Mouse (Mus musculus) left cerebral cortex, postnatal 36 days (tissue): Measurements from ENCODE around the gene Abhd15. TPM values are rescaled to one million over a fixed set of nuclear protein-coding genes. Genes with fewer than 3 reads are reported as not detected.
A peak's percentile ranks its signal among the peaks of the same experiment; 100 is the strongest.

Experiments used
- DNase-seq, 2 experiments: peaks; one replicate each; pipeline ENCODE4 v3.0.0; 2021 to 2022; ENCODE audit warnings: low spot score in 2 of 2, mixed read lengths in 1 of 2
- intact Hi-C: fragments of 180-260 bp; cut with DNase I; formaldehyde crosslinking; loops from one replicate; pipeline ENCODE4 v1.15.1; 2025
- total RNA-seq, 2 experiments: library from RNA; stranded (reverse); gene quantifications; 2 replicates each; pipeline ENCODE4 v1.2.3; 2021

Gene Abhd15
- total RNA-seq, 2 experiments from 2014 or later = 1.2 to 1.3 TPM

DNA sequence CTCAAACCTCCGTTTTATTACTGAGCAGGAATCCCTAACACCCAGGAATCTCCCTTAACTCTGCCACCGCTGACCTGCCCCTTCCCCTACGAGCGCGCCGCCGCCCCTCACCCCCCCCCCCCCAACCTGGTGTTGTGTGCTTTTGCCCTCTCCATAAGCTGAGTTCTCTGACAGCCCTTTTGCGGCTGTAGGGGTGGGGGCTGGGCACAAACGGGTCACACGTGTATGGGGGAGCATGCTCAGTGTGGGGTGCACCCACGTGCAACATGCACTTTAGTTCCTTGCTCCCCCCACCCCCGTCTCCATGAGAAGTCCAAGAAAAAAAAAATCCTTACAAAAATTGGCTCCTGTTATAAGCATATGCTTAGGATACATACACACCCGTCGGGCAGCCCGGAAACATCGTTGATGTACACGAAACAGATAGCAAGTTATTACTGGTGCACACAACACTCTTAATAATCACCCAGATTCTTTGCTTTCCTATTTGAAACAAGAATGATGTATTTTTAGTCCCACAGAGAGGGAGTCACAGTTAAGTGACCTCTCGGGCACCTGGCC is 22.5 kb upstream of the Abhd15 start:
- intact Hi-C loops = loop anchor here (2.0 kb wide), 1 partner anchor 132 kb away; no protein-coding TSS in a partner anchor
- DNase-seq = peak; percentile 65 to 67

DNA sequence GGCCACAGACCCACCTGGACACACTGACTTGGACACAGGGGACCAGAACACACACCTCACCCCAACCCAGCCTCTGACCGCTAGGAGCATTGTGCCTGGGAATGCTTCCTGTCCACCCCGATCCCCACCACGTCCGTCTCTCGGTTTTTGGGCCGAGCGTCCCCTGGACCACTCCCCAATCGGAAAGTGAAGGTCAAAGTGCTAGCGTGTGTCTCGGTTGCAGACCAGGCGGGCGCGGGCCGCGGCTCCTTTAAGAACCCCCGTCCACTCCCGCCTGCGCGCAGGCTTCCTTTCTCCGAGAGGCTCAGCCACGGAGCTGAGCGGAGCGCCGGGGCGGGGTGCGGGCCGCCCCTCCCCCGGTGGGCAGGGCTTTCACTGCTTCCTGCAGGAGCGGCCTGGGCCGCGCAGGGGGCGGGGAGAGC is 22.0 kb upstream of the Abhd15 start:
- intact Hi-C loops = loop anchor here (2.0 kb wide), 1 partner anchor 132 kb away; no protein-coding TSS in a partner anchor
- peak; percentile 88 to 93 for DNase-seq

DNA sequence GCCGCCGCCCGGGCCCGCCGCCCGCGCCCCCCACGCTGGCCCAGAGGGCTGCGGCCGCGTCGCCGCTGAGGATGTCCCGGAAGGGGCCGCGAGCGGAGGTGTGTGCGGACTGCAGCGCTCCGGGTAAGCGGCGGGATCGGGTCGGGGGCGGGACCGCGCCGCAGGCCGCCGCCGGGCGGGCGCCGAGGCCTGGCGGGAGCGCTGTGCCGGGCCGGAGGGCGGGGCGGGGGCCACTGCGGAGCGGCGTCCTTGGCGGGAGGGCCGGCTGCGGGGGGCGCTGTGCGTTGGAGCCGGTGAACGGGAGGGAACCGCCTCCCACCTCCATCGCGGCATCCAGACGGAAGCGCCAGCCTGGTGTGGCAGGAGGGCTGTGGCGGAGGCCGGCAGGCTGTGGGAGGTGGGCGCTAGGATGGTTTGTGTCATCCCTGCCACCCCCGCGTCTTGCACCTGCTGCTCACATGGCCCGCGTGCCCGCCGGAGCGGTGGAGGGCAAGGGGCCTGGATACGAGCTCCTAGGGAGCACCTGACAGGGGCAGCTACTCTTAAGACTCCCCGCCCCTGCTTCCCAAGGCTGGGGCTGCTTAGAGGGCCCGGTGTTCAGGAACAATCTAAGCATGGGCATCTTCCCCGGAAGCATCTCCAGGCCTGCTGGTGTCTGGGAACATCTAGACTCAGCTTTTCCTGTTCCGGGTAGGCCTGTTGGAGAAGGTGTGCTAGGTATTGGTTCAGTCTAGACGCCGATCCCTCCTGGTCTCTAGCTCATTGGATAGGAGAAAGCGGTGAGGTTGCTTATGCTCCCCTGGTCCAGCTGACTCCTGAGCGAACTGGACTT is 21.2 kb upstream of the Abhd15 start, which contains the start of gene Git1:
Gene Git1, plus strand, starts transcription at position 51 of the 832 bp plus-strand sequence.
- DNase-seq = peak; percentile 76 to 79
- intact Hi-C loops = loop anchor here (2.0 kb wide), 1 partner anchor 131 kb away; no protein-coding TSS in a partner anchor

DNA sequence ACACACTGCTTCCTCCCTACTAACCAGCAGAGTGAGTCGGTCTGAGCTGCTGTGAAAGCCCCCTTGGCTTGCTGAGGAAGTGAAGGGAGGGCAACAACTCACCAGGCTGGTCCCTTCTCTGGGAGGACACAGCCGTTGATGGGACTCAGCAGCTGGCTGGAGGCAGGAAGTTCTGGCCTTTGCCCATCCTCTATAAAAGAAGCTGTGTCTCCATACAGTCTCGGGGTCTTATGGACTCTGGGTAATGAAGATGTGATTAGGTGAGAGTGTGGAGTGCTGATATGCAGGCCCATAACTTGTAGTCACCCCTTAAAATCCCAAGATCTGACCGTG is 20.6 kb upstream of the Abhd15 start:
- intact Hi-C loops = no loop called here

DNA sequence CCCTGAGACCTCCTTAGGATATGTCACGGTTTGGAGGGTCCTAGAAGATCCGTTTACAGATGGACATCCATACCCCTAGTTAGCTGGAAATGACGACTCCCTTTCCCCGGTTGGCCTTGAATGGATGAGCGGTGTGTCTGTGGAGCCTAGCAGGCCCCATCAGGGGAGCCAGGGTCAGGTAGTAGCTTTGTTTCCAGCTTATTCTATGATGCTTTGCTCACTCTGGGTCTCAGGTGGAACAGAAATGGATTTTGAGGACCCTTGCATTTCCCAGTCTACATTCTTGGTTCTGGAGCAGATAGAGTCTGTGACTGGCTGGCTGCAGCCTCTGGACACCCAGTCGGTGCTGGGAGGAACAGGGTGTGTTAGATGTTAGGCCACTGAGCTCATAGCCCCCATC is 20.1 kb upstream of the Abhd15 start:
- intact Hi-C loops = no loop called here
- DNase-seq = no peak

More for the DNA sequence above, 20.6 kb upstream of the Abhd15 start:
- no peak for DNase-seq

DNA sequence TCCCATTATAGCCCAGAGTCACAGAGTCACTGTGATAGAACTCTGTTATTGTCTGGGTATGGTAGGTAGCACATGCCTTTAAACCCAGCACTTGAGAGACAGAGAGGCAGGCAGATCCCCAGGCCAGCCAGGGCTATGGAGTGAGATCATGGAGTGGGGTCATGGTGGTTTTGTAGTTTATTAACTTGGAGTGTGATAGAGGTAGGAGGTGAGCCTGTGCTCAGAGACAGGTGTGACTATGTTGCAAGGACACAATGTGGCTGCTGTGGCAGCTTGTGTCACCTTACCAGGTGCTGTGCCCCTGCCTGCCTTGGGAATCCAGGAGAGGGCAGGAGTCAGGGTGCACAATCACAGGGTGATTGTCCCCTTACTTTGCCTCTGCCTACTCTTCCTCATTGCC is 19.4 kb upstream of the Abhd15 start:
- DNase-seq = no peak

DNA sequence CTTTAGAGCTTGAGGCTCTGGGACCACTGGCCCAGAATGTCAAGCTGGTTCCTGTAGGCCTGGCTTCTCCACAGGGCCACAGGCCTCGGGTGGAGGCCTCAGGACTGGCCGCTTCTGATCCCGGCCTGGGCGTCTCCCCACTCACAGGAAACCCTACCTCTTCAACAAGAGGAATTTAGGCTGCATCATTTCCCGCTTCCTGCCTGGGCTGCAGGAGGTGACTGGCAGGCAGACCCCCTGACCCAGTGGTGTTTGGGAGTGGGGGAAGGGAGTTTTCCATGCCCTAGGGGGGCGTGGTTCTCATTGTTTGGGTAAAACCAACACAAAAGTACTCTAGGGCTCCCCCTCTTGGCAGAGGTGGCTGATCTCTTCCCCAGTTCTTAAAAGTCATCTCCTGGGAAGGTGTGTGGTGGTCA is 17.6 kb upstream of the Abhd15 start:
- no peak for DNase-seq
- intact Hi-C loops = no loop called here

More for the DNA sequence above, 19.4 kb upstream of the Abhd15 start:
- intact Hi-C loops = no loop called here

DNA sequence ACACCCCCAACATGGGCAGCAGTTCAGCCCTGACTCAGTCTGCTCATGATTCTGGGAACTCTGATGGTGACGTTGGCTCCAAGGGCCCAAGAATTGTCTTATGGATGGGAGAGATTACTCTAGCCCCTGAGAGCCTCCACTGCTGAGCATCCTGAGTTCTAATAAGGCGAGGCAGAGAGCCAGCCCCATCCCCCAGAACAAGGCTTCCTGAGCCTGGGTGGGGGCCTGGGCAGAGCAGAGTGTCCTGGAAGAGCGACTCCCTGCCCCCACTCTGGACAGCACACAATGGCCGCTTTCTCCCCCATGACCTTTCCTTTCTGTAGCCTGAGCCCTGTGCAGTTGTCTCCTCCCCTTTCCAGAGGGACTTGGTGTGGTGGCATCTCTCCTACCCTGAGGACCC is 17.1 kb upstream of the Abhd15 start:
- no peak for DNase-seq
- intact Hi-C loops = no loop called here

DNA sequence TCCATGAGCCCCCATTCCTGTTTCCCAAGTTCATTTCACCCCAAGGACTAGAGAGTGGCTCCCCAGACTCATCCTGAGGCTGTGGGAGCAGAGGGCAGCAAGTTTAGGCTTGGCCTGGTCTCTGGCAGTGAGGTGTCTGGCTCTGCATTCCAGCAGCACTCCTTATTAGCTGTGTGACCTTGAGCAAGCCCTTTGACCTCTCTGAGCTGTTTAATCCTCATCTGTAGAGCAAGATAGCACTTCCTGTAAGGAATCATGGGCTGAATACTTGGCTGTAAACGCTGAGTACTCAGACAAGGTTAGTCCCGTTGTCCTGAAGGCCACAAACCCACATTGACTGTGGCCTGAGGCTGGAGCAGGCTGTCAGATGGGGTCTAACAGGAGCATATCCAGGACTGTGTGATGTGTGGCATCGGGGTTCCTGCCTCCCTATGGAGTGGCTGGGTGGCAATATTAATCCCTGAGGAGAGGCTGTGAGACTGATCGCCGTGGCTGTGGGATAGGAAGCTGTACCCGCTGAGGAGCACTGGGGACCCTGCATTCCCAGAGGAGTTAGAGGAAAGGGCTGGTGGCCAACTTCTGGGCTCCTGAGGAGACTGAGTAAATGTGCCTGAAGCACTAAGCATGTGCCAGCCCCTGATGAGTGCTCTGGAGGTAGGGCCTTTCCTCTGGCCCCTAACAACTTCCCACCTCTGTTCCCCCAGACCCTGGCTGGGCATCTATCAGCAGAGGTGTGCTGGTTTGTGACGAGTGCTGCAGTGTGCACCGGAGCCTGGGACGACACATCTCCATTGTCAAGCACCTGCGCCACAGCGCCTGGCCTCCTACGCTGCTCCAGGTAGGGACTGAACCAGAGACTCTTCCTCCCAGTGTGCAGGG is 16.4 kb upstream of the Abhd15 start:
- intact Hi-C loops = no loop called here
- no peak for DNase-seq

DNA sequence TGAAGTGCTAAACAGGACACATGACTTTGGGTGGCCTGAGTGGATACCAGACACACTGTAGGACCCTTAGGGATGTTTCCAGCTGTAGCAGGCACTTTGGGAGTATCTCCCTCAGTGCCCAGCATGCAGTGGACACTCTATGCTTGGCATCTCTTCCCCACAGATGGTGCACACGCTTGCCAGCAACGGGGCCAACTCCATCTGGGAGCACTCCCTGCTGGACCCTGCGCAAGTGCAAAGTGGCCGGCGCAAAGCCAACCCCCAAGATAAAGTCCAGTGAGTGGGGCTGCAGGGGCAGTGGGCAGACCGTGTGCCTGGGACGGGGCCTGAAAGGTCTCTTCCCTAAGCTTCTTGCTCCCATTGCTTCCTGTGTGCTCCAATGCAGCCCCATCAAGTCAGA is 15.6 kb upstream of the Abhd15 start:
- intact Hi-C loops = no loop called here
- no peak for DNase-seq

DNA sequence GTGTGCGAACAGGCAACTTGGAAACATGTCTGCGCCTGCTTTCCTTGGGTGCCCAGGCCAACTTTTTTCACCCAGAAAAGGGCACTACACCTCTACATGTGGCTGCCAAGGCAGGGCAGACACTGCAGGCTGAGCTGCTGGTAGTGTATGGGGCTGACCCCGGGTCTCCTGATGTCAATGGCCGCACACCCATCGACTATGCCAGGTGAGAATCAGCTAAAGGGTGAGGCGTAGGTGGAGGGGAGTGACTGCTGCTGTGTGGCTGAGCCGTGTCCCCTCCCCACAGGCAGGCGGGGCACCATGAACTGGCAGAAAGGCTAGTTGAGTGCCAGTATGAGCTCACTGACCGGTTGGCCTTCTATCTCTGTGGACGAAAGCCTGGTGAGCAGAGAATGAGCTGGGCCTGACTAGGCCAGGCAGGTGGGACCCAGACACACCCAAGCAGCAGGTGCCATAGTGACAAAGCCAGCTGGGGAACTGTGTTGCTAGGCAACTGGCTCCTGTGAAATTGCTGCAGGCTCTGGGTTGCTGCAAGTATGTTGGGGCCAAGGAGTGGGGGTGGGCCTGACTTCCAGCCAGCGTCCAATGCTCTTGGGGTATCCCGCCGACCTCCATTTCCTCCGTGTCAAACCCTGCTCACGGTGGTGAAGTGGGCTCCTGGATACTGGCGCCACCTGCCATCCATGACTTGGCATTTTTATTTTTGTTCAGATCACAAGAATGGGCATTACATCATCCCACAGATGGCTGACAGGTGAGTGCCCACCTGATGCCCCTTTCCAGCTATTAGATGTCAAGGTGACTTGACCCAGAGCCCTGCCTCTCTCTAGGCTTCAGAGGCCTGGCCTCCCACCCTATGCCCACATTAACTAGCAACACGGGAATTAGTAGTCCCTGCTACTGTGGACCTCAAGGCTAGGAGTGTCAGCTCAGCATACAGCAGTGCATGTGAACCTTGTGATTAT is 14.3 kb upstream of the Abhd15 start:
- peak; percentile 57 to 66 for DNase-seq
- intact Hi-C loops = loop anchor here (10.0 kb wide), 1 partner anchor 304 kb away; no protein-coding TSS in a partner anchor

DNA sequence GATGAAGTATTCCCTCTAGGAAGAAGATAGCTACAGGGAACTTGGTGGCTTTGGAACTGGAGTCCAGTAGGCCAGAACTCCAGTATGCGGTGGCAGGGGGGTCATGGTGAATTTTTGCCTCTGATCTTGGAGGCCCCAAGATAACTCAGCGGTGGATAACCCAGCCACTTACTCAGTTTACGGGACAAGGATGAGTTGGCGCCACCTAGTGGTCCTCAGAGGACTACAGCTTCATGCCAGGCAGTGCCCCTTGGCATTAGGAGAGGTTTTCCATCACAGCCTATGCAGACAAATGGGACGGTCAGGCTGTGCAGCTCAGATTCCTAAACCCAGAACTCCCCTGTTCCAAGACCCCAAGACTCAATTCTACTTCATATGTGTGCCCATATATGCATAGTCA is 13.5 kb upstream of the Abhd15 start:
- DNase-seq = peak; percentile 62 to 78
- intact Hi-C loops = loop anchor here (10.0 kb wide), 1 partner anchor 303 kb away; no protein-coding TSS in a partner anchor

DNA sequence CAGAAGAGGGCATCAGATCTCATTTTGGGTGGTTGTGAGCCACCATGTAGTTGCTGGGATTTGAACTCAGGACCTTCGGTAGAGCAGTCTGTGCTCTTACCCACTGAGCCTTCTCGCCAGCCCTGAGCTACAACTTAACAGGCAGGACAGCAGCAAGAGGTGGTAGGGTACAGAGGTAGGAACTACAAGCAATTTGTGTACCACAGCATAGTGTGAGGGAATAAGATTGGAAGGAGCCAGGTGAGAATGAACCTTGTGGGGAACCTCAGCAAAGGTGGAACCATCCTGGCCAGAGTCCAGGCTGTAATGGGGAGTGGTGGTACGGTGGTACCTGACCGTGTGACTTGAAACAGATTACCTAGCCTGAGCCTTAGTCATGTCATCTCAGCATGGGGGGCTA is 12.9 kb upstream of the Abhd15 start:
- intact Hi-C loops = loop anchor here (10.0 kb wide), 1 partner anchor 303 kb away; no protein-coding TSS in a partner anchor
- DNase-seq = no peak

DNA sequence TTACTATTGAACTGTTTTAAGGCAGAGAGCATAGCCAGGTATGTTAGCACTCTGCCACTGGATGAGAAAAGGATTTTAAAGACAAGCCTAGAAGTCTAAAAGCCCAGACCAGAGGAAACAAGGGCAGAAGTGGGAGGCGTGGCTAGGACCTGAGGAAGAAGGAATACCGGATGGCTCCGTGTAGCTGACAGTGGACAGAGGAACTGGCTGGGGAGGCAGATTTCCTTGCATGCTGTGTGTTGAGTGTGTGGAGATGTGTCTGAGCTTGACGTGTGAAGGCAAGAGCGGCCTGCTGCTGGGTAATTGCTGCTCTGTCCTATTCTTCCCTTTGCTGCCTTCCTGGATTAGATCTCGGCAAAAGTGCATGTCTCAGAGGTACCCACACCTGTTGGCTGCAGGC is 12.4 kb upstream of the Abhd15 start:
- intact Hi-C loops = loop anchor here (10.0 kb wide), 1 partner anchor 302 kb away; no protein-coding TSS in a partner anchor
- no peak for DNase-seq

DNA sequence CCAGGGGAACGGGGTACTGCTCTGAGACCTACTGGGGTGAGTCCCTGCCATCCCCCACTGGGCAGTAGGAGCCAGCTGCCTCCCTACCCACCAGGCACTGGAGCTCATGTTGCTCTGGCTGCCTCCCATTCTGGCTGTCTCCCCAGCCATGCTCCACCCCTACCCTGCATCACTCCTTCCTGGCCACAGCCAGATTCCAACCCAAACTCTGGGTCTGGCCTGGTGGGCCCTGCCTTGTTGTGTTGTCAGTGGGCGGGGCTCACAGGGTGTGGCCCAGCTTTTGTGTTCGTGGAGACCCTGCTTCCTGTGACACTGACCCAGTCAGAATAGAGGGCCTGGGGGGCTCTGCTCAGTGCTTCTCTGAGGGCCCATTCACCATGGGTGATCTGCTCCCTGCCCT is 11.4 kb upstream of the Abhd15 start:
- no peak for DNase-seq
- intact Hi-C loops = loop anchor here (10.0 kb wide), 1 partner anchor 301 kb away; no protein-coding TSS in a partner anchor

DNA sequence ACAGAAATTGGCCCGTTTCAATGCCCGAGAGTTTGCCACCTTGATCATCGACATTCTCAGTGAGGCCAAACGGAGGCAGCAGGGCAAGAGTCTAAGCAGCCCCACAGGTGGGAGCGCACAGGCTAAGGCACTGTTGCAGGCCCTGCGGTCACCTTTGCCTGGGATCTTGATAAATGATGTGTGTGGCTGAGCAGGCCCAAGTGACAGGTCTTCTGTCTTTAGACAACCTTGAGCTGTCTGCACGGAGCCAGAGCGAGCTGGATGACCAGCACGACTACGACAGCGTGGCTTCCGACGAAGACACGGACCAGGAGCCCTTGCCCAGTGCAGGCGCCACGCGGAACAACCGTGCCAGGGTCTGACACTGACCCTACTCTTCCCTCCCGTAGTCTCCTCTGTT is 10.5 kb upstream of the Abhd15 start:
- DNase-seq = no peak
- intact Hi-C loops = loop anchor here (10.0 kb wide), 1 partner anchor 300 kb away; no protein-coding TSS in a partner anchor

DNA sequence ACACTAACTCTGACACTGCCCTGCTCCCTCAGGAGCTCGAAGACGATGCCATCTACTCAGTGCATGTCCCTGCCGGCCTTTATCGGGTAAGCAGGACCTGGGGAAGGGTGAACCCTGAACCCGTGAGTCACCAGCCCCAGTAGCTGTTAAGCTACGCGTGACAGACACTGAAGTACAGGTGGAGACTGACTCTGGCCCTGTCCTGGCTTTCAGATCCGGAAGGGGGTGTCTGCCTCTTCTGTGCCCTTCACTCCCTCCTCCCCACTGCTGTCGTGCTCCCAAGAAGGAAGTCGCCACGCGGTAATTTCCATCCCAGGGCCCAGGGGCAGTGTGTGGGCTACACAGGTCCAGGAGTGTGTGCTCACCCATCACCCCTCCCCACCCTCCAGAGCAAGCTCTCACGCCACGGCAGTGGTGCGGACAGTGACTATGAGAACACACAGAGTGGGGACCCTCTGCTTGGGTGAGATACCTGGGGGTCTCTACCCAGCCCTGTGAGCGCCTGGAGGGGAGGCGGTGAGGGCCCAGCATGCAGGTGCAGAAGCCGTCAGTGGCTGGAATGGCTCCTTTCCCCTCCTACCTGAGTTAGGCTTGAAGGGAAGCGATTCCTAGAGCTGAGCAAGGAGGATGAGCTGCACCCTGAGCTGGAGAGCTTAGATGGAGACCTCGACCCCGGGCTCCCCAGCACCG is 9.5 kb upstream of the Abhd15 start:
- intact Hi-C loops = loop anchor here (5.0 to 10.0 kb wide), 2 partner anchors 122 to 299 kb away; no protein-coding TSS in a partner anchor
- DNase-seq = no peak

DNA sequence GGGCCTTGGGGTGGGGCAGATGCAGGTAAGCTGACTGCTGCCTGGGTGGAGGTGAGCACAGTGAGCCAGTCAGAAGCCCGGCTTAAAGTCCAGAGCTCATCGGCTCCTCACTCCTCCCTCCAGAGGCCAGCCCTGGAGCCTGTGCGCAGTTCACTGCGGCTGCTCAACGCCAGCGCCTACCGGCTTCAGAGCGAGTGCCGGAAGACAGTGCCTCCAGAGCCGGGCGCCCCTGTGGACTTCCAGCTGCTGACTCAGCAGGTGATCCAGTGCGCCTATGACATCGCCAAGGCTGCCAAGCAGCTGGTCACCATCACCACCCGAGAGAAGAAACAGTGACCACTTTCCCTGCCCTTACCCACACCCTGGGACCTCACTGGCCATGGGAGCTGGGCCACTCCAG is 8.6 kb upstream of the Abhd15 start:
- intact Hi-C loops = loop anchor here (5.0 to 10.0 kb wide), 2 partner anchors 121 to 299 kb away; no protein-coding TSS in a partner anchor
- DNase-seq = no peak
